Mouse (Mus musculus) G1E-ER4 (cell line): ENCODE data around the gene Tspan18. TPM values are rescaled to one million over a fixed set of nuclear protein-coding genes. Genes with fewer than 3 reads are reported as not detected.

Source experiments
- GATA1 ChIP-seq: IDR thresholded peaks from one replicate; pipeline ENCODE4 v1.8.0; 2012; ENCODE audit warnings: low read length, inconsistent platforms
- polyA plus RNA-seq: library from polyadenylated mRNA; stranded (reverse); fragments of >175 nt; gene quantifications from 2 replicates; pipeline ENCODE4 v1.2.3, GENCODE M21; 2012

Gene Tspan18
- polyA plus RNA-seq, 1 experiment: 0.97 TPM

- no peak for TF ChIP-seq GATA1
Observed at GRCm38 (mm10) chr2:93262291-93263285, 71.7 kb downstream of the Tspan18 start.

- TF ChIP-seq GATA1: no peak
Observed at GRCm38 (mm10) chr2:93261521-93262290, 72.6 kb downstream of the Tspan18 start.

- no peak for TF ChIP-seq GATA1
Observed at GRCm38 (mm10) chr2:93257634-93258033, 76.7 kb downstream of the Tspan18 start.

GRCm38 (mm10) chr2:93256735-93257405 lies 77.4 kb downstream of the Tspan18 start:
- no peak for TF ChIP-seq GATA1

- TF ChIP-seq GATA1: no peak
Observed at GRCm38 (mm10) chr2:93252356-93252755, 81.9 kb downstream of the Tspan18 start.

GRCm38 (mm10) chr2:93250611-93251010 lies 83.7 kb downstream of the Tspan18 start:
- no peak for TF ChIP-seq GATA1

GRCm38 (mm10) chr2:93249058-93249457 lies 85.2 kb downstream of the Tspan18 start:
- TF ChIP-seq GATA1: no peak

GRCm38 (mm10) chr2:93244090-93244443 lies 90.2 kb downstream of the Tspan18 start:
- TF ChIP-seq GATA1: no peak

GRCm38 (mm10) chr2:93243439-93244089 lies 90.7 kb downstream of the Tspan18 start:
- no peak for TF ChIP-seq GATA1

GRCm38 (mm10) chr2:93242166-93242565 lies 92.1 kb downstream of the Tspan18 start:
- TF ChIP-seq GATA1: no peak

GRCm38 (mm10) chr2:93238864-93239263 lies 95.4 kb downstream of the Tspan18 start:
- no peak for TF ChIP-seq GATA1

- no peak for TF ChIP-seq GATA1
Observed at GRCm38 (mm10) chr2:93237055-93237454, 97.2 kb downstream of the Tspan18 start.

GRCm38 (mm10) chr2:93232141-93232540 lies 102.2 kb downstream of the Tspan18 start:
- no peak for TF ChIP-seq GATA1

GRCm38 (mm10) chr2:93228480-93228824 lies 105.9 kb downstream of the Tspan18 start:
- no peak for TF ChIP-seq GATA1

- no peak for TF ChIP-seq GATA1
Observed at GRCm38 (mm10) chr2:93227713-93228479, 106.4 kb downstream of the Tspan18 start.
